Mouse (Mus musculus): ENCODE results near the gene Col6a1.

GRCm38 (mm10) chr10:76714303-76714702 lies 11.7 kb downstream of the Col6a1 start:
- no peak for TF ChIP-seq GATA1 (IDR thresholded peaks at IDR 0.05; ENCODE audit: borderline replicate concordance, low read length)
- TF ChIP-seq FLI1 (IDR thresholded peaks at IDR 0.05; ENCODE audit: low read length) = no peak
